Mouse (Mus musculus) embryonic facial prominence, embryonic 15.5 days (tissue): Measurements from ENCODE around the gene Pcsk2. TPM values are rescaled to one million over a fixed set of nuclear protein-coding genes. Genes with fewer than 3 reads are reported as not detected.
A peak's percentile ranks its signal among the peaks of the same experiment; 100 is the strongest.

ENCODE experiments used
- ATAC-seq: fragments of 200-750 bp; cut with Nextera tagmentation; 2 replicates; pipeline ENCODE4 v1.8.0; 2017; ENCODE audit warnings: low read depth, moderate TSS enrichment; ENCODE audit not compliant: insufficient number of reproducible peaks, low FRiP score, low TSS enrichment
- H3K27ac ChIP-seq: fragments of 300-500 bp; sonication (generic); replicated peaks from 2 replicates; pipeline ENCODE4 v1.5.1; 2015; ENCODE audit warnings: mild to moderate bottlenecking, inconsistent platforms
- H3K27me3 ChIP-seq: fragments of 300-500 bp; sonication (generic); 2 replicates; pipeline ENCODE4 v1.6.1; 2015; ENCODE audit warnings: inconsistent platforms
- H3K36me3 ChIP-seq: fragments of 300-500 bp; sonication (generic); 2 replicates; pipeline ENCODE4 v1.6.1; 2015; ENCODE audit warnings: mild to moderate bottlenecking, inconsistent platforms
- H3K4me1 ChIP-seq: fragments of 300-500 bp; sonication (generic); 2 replicates; pipeline ENCODE4 v1.6.1; 2015; ENCODE audit warnings: inconsistent platforms
- H3K4me2 ChIP-seq: fragments of 300-500 bp; sonication (generic); replicated peaks from 2 replicates; pipeline ENCODE4 v1.6.1; 2015; ENCODE audit warnings: mild to moderate bottlenecking, inconsistent platforms
- H3K4me3 ChIP-seq: fragments of 300-500 bp; sonication (generic); replicated peaks from 2 replicates; pipeline ENCODE4 v1.5.1; 2015; ENCODE audit warnings: mild to moderate bottlenecking, inconsistent platforms
- H3K9ac ChIP-seq: fragments of 300-500 bp; sonication (generic); 2 replicates; pipeline ENCODE4 v1.6.1; 2015; ENCODE audit warnings: inconsistent platforms
- H3K9me3 ChIP-seq: fragments of 300-500 bp; sonication (generic); replicated peaks from 2 replicates; pipeline ENCODE4 v1.6.1; 2016; ENCODE audit warnings: inconsistent platforms
- WGBS: fragments of 180-500 bp; shearing (Covaris S2); methylation state at CpG from one replicate; pipeline ENCODE4 v1.1.7; 2015; 5-methylcytosine and 5-hydroxymethylcytosine counted together
- polyA plus RNA-seq: library from polyadenylated mRNA; unstranded; fragments of >200 nt; fragmentation: Nextera tagmentation; extraction: Ambion mirVana; gene quantifications from 2 replicates; pipeline ENCODE4 v1.2.1, GENCODE M21; 2015

Pcsk2 gene
- polyA plus RNA-seq, 1 experiment from 2014 or later: 1.8 TPM

GRCm38 (mm10) chr2:143646001-143646400 is 100.0 kb downstream of the Pcsk2 start:
- H3K9me3 ChIP-seq: no peaks in the 10 kb centered on the region
- H3K27me3 ChIP-seq: no peaks in the 10 kb centered on the region
- H3K27ac ChIP-seq: no peak overlapping the region
- H3K4me3 ChIP-seq: no peak overlapping the region
- WGBS: 83% methylated on average over 5 of the region's 5 CpGs
- H3K9ac ChIP-seq: no peak overlapping the region
- no peaks in the 10 kb centered on the region for H3K36me3 ChIP-seq
- H3K4me1 ChIP-seq: no peaks in the 10 kb centered on the region
- ATAC-seq: no peak
- H3K4me2 ChIP-seq: no peak overlapping the region

- Histone ChIP-seq H3K4me3 (no peak overlapping the region), H3K36me3 (no peaks in the 10 kb centered on the region), H3K9me3 (no peaks in the 10 kb centered on the region), H3K4me2 (no peak overlapping the region), H3K9ac (no peak overlapping the region), H3K4me1 (no peaks in the 10 kb centered on the region), H3K27me3 (no peaks in the 10 kb centered on the region), H3K27ac (no peak overlapping the region)
- WGBS: 80% methylated on average over 4 of the region's 4 CpGs
- no peak for ATAC-seq
Measured at GRCm38 (mm10) chr2:143654621-143655020, 108.7 kb downstream of the Pcsk2 start.

GRCm38 (mm10) chr2:143656968-143657367 is 111.0 kb downstream of the Pcsk2 start:
- 59% methylated on average over 4 of the region's 4 CpGs for WGBS
- no peaks in the 10 kb centered on the region for H3K4me1 ChIP-seq
- no peak overlapping the region for H3K9ac ChIP-seq
- no peak overlapping the region for H3K4me2 ChIP-seq
- ATAC-seq: no peak
- H3K36me3 ChIP-seq: no peaks in the 10 kb centered on the region
- no peak overlapping the region for H3K4me3 ChIP-seq
- H3K27me3 ChIP-seq: no peaks in the 10 kb centered on the region
- H3K27ac ChIP-seq: no peak overlapping the region
- H3K9me3 ChIP-seq: no peaks in the 10 kb centered on the region

GRCm38 (mm10) chr2:143666785-143667184 is 120.8 kb downstream of the Pcsk2 start:
- no peaks in the 10 kb centered on the region for H3K27me3 ChIP-seq
- 89% methylated on average over 5 of the region's 5 CpGs for WGBS
- no peak overlapping the region for H3K27ac ChIP-seq
- H3K36me3 ChIP-seq: no peaks in the 10 kb centered on the region
- no peak for ATAC-seq
- no peaks in the 10 kb centered on the region for H3K4me1 ChIP-seq
- no peak overlapping the region for H3K9ac ChIP-seq
- H3K4me3 ChIP-seq: no peak overlapping the region
- H3K9me3 ChIP-seq: no peaks in the 10 kb centered on the region
- H3K4me2 ChIP-seq: no peak overlapping the region

- 88% methylated on average over 4 of the region's 4 CpGs for WGBS
Measured at GRCm38 (mm10) chr2:143677869-143678268, 131.9 kb downstream of the Pcsk2 start.

GRCm38 (mm10) chr2:143679513-143679912 is 133.6 kb downstream of the Pcsk2 start:
- H3K4me2 ChIP-seq: no peak overlapping the region
- no peaks in the 10 kb centered on the region for H3K9me3 ChIP-seq
- no peak overlapping the region for H3K9ac ChIP-seq
- no peak overlapping the region for H3K4me3 ChIP-seq
- no peaks in the 10 kb centered on the region for H3K27me3 ChIP-seq
- WGBS: 53% methylated on average over 2 of the region's 2 CpGs
- no peaks in the 10 kb centered on the region for H3K4me1 ChIP-seq
- no peak overlapping the region for H3K27ac ChIP-seq
- ATAC-seq: no peak
- no peaks in the 10 kb centered on the region for H3K36me3 ChIP-seq

More at GRCm38 (mm10) chr2:143677869-143678268, 131.9 kb downstream of the Pcsk2 start:
- H3K9ac ChIP-seq: no peak overlapping the region
- no peak for ATAC-seq
- no peaks in the 10 kb centered on the region for H3K9me3 ChIP-seq
- no peak overlapping the region for H3K4me2 ChIP-seq
- no peaks in the 10 kb centered on the region for H3K36me3 ChIP-seq
- H3K4me3 ChIP-seq: no peak overlapping the region
- H3K27me3 ChIP-seq: no peaks in the 10 kb centered on the region
- H3K4me1 ChIP-seq: no peaks in the 10 kb centered on the region
- H3K27ac ChIP-seq: no peak overlapping the region

- Histone ChIP-seq H3K27me3 (no peaks in the 10 kb centered on the region), H3K9me3 (no peaks in the 10 kb centered on the region), H3K4me2 (no peak overlapping the region), H3K9ac (no peak overlapping the region), H3K4me1 (no peaks in the 10 kb centered on the region), H3K4me3 (no peak overlapping the region), H3K36me3 (no peaks in the 10 kb centered on the region), H3K27ac (no peak overlapping the region)
- ATAC-seq: no peak
- WGBS: 62% methylated on average over 8 of the region's 8 CpGs
Measured at GRCm38 (mm10) chr2:143681873-143682555, 136.1 kb downstream of the Pcsk2 start.

GRCm38 (mm10) chr2:143683513-143683912 is 137.6 kb downstream of the Pcsk2 start:
- no peak overlapping the region for H3K4me2 ChIP-seq

GRCm38 (mm10) chr2:143691244-143691643 is 145.3 kb downstream of the Pcsk2 start:
- no peaks in the 10 kb centered on the region for H3K36me3 ChIP-seq
- WGBS: 52% methylated on average over 3 of the region's 3 CpGs
- H3K9me3 ChIP-seq: no peaks in the 10 kb centered on the region
- H3K4me1 ChIP-seq: 0 out of 2 replicates have a peak, but pooled peaks cover 3% of the 10 kb centered on the region
- H3K4me3 ChIP-seq: no peak overlapping the region
- no peak overlapping the region for H3K4me2 ChIP-seq
- no peak overlapping the region for H3K27ac ChIP-seq
- ATAC-seq: no peak
- no peak overlapping the region for H3K9ac ChIP-seq
- H3K27me3 ChIP-seq: no peaks in the 10 kb centered on the region

More at GRCm38 (mm10) chr2:143683513-143683912, 137.6 kb downstream of the Pcsk2 start:
- ATAC-seq: no peak
- H3K9ac ChIP-seq: no peak overlapping the region
- H3K4me1 ChIP-seq: no peaks in the 10 kb centered on the region
- WGBS: 87% methylated on average over 2 of the region's 2 CpGs
- no peaks in the 10 kb centered on the region for H3K9me3 ChIP-seq
- H3K4me3 ChIP-seq: no peak overlapping the region
- H3K27ac ChIP-seq: no peak overlapping the region
- H3K36me3 ChIP-seq: no peaks in the 10 kb centered on the region
- H3K27me3 ChIP-seq: no peaks in the 10 kb centered on the region

- Histone ChIP-seq H3K9ac (no peak overlapping the region), H3K4me2 (0 out of 2 replicates have a peak overlapping the region, but pooled peaks have one; percentile 10)
- 0 out of 2 replicates have a peak, but pooled peaks have one; percentile 37 for ATAC-seq
Measured at GRCm38 (mm10) chr2:143696026-143696557, 150.1 kb downstream of the Pcsk2 start.

GRCm38 (mm10) chr2:143696704-143697103 is 150.7 kb downstream of the Pcsk2 start:
- Histone ChIP-seq H3K27ac (no peak overlapping the region), H3K9ac (no peak overlapping the region), H3K4me3 (no peak overlapping the region), H3K27me3 (no peaks in the 10 kb centered on the region), H3K36me3 (no peaks in the 10 kb centered on the region), H3K9me3 (no peaks in the 10 kb centered on the region), H3K4me2 (0 out of 2 replicates have a peak overlapping the region, but pooled peaks have one; percentile 10), H3K4me1 (0 out of 2 replicates have a peak, but pooled peaks cover 4% of the 10 kb centered on the region)
- ATAC-seq: no peak
- WGBS: 87% methylated on average over 7 of the region's 7 CpGs

More at GRCm38 (mm10) chr2:143696026-143696557, 150.1 kb downstream of the Pcsk2 start:
- H3K4me3 ChIP-seq: no peak overlapping the region
- H3K9me3 ChIP-seq: no peaks in the 10 kb centered on the region
- H3K4me1 ChIP-seq: 0 out of 2 replicates have a peak, but pooled peaks cover 4% of the 10 kb centered on the region
- H3K27me3 ChIP-seq: no peaks in the 10 kb centered on the region
- H3K27ac ChIP-seq: no peak overlapping the region
- 45% methylated on average over 14 of the region's 14 CpGs for WGBS
- H3K36me3 ChIP-seq: no peaks in the 10 kb centered on the region
